Mouse (Mus musculus) liver, embryonic 13.5 days (tissue): ENCODE results near the gene Sele. TPM values are rescaled to one million over a fixed set of nuclear protein-coding genes. Genes with fewer than 3 reads are reported as not detected.

ENCODE experiments used
- ATAC-seq: fragments of 200-750 bp; cut with Nextera tagmentation; 2 replicates; pipeline ENCODE4 v1.8.0; 2017; ENCODE audit warnings: low read depth, mild to moderate bottlenecking, moderate number of reproducible peaks, moderate library complexity
- DNase-seq: peaks from one replicate; pipeline ENCODE4 v3.0.0; 2022
- H3K27ac ChIP-seq: fragments of 300-500 bp; sonication (generic); 2 replicates; pipeline ENCODE4 v1.5.1; 2015; ENCODE audit warnings: moderate library complexity, mild to moderate bottlenecking, inconsistent platforms
- H3K27me3 ChIP-seq: fragments of 300-500 bp; sonication (generic); 2 replicates; pipeline ENCODE4 v1.6.1; 2015; ENCODE audit warnings: mild to moderate bottlenecking, inconsistent platforms
- H3K36me3 ChIP-seq: fragments of 300-500 bp; sonication (generic); 2 replicates; pipeline ENCODE4 v1.6.1; 2015; ENCODE audit warnings: mild to moderate bottlenecking, inconsistent platforms
- H3K4me1 ChIP-seq: fragments of 300-500 bp; sonication (generic); replicated peaks from 2 replicates; pipeline ENCODE4 v1.6.1; 2015; ENCODE audit warnings: inconsistent platforms
- H3K4me2 ChIP-seq: fragments of 300-500 bp; sonication (generic); 2 replicates; pipeline ENCODE4 v1.6.1; 2015; ENCODE audit warnings: inconsistent platforms, mild to moderate bottlenecking, moderate library complexity
- H3K4me3 ChIP-seq: fragments of 300-500 bp; sonication (generic); replicated peaks from 2 replicates; pipeline ENCODE4 v1.5.1; 2015; ENCODE audit warnings: mild to moderate bottlenecking, inconsistent platforms
- H3K9ac ChIP-seq: fragments of 300-500 bp; sonication (generic); 2 replicates; pipeline ENCODE4 v1.6.1; 2015; ENCODE audit warnings: mild to moderate bottlenecking, inconsistent platforms
- H3K9me3 ChIP-seq: fragments of 300-500 bp; sonication (generic); replicated peaks from 2 replicates; pipeline ENCODE4 v1.6.1; 2016; ENCODE audit warnings: inconsistent platforms
- WGBS: fragments of 180-500 bp; shearing (Covaris S2); methylation state at CpG from one replicate; pipeline ENCODE4 v1.1.7; 2015; ENCODE audit not compliant: insufficient replicate concordance; 5-methylcytosine and 5-hydroxymethylcytosine counted together
- polyA plus RNA-seq: library from polyadenylated mRNA; unstranded; fragments of >200 nt; fragmentation: Nextera tagmentation; extraction: Ambion mirVana; gene quantifications from 2 replicates; pipeline ENCODE4 v1.2.1, GENCODE M21; 2015

Sele gene
- polyA plus RNA-seq, 1 experiment from 2014 or later, result not detected

- Histone ChIP-seq H3K27ac (no peak overlapping the region), H3K27me3 (no peaks in the 10 kb centered on the region), H3K36me3 (no peaks in the 10 kb centered on the region), H3K9ac (no peak overlapping the region), H3K4me1 (no peaks in the 10 kb centered on the region), H3K4me3 (no peak overlapping the region), H3K4me2 (no peak overlapping the region), H3K9me3 (no peaks in the 10 kb centered on the region)
- ATAC-seq (no peak), DNase-seq (no peak)
- WGBS, result 68% methylated on average over 10 of the region's 10 CpGs
Measured at GRCm38 (mm10) chr1:164040385-164041135, 7.5 kb upstream of the Sele start.

GRCm38 (mm10) chr1:164043549-164043948 lies 4.5 kb upstream of the Sele start:
- no peak for DNase-seq

GRCm38 (mm10) chr1:164053561-164053960 lies 5.5 kb downstream of the Sele start:
- 66% methylated on average over 9 of the region's 9 CpGs for WGBS
- Histone ChIP-seq H3K9me3 (no peaks in the 10 kb centered on the region), H3K4me1 (0 out of 2 replicates have a peak, but pooled peaks cover 3% of the 10 kb centered on the region), H3K36me3 (no peaks in the 10 kb centered on the region), H3K9ac (no peak overlapping the region), H3K4me3 (no peak overlapping the region), H3K4me2 (no peak overlapping the region), H3K27ac (no peak overlapping the region), H3K27me3 (no peaks in the 10 kb centered on the region)
- ATAC-seq (no peak), DNase-seq (no peak)

More at GRCm38 (mm10) chr1:164043549-164043948, 4.5 kb upstream of the Sele start:
- no peak overlapping the region for H3K27ac ChIP-seq
- H3K4me1 ChIP-seq, result no peaks in the 10 kb centered on the region
- WGBS, result 46% methylated on average over 3 of the region's 3 CpGs
- H3K9me3 ChIP-seq, result no peaks in the 10 kb centered on the region
- no peak overlapping the region for H3K4me2 ChIP-seq
- H3K27me3 ChIP-seq, result no peaks in the 10 kb centered on the region
- H3K9ac ChIP-seq, result no peak overlapping the region
- ATAC-seq, result peak; percentile 43; the same call in 1 of the 2 replicates
- no peak overlapping the region for H3K4me3 ChIP-seq
- H3K36me3 ChIP-seq, result no peaks in the 10 kb centered on the region

- Histone ChIP-seq H3K4me2 (no peak overlapping the region), H3K36me3 (no peaks in the 10 kb centered on the region), H3K4me3 (no peak overlapping the region), H3K4me1 (0 out of 2 replicates have a peak, but pooled peaks cover 3% of the 10 kb centered on the region), H3K27ac (no peak overlapping the region), H3K9me3 (no peaks in the 10 kb centered on the region), H3K9ac (no peak overlapping the region), H3K27me3 (no peaks in the 10 kb centered on the region)
- ATAC-seq, result no peak
- 28% methylated on average over 2 of the region's 2 CpGs for WGBS
- DNase-seq, result no peak
Measured at GRCm38 (mm10) chr1:164054800-164055199, 6.8 kb downstream of the Sele start.

- no peak overlapping the region for H3K9ac ChIP-seq
- H3K27ac ChIP-seq, result no peak overlapping the region
- H3K9me3 ChIP-seq, result no peaks in the 10 kb centered on the region
- ATAC-seq (no peak), DNase-seq (no peak)
- H3K36me3 ChIP-seq, result no peaks in the 10 kb centered on the region
- no peak overlapping the region for H3K4me3 ChIP-seq
- no peak overlapping the region for H3K4me2 ChIP-seq
- H3K27me3 ChIP-seq, result no peaks in the 10 kb centered on the region
- 0 out of 2 replicates have a peak, but pooled peaks cover 3% of the 10 kb centered on the region for H3K4me1 ChIP-seq
- WGBS, result 48% methylated on average over 4 of the region's 4 CpGs
Measured at GRCm38 (mm10) chr1:164060071-164060470, 12.0 kb downstream of the Sele start.

DNA sequence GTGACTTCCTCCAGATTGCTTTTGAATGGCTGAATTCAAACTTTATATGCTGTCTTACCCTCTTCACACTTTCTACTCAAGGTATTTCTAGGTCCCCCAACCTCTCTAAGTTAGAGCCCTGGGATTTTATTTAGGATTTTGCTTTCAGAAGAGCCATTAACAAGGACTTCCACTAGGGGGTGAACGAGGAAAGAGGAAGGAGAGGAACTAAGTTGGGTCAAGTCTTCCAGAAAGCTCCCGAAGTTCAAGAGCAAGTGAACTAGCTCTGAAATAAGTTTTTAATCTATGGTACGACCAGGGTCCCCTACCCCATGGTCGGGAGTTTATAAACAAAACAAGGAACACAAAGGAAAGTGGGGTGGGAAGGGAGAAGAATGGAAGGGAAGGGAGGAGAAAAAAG lies 13.2 kb downstream of the Sele start:
- no peaks in the 10 kb centered on the region for H3K9me3 ChIP-seq
- H3K27ac ChIP-seq, result no peak overlapping the region
- H3K27me3 ChIP-seq, result no peaks in the 10 kb centered on the region
- H3K36me3 ChIP-seq, result no peaks in the 10 kb centered on the region
- WGBS, result 11% methylated on average over 4 of the region's 4 CpGs
- DNase-seq, result no peak
- H3K4me3 ChIP-seq, result no peak overlapping the region
- H3K4me2 ChIP-seq, result no peak overlapping the region
- 0 out of 2 replicates have a peak, but pooled peaks cover 2% of the 10 kb centered on the region for H3K4me1 ChIP-seq
- no peak for ATAC-seq
- no peak overlapping the region for H3K9ac ChIP-seq

GRCm38 (mm10) chr1:164061925-164062324 lies 13.9 kb downstream of the Sele start, which contains the start of gene Sell:
Sell (plus strand) TSS chr1:164061982.
- no peak for DNase-seq

GRCm38 (mm10) chr1:164062856-164063255 lies 14.8 kb downstream of the Sele start:
- no peaks in the 10 kb centered on the region for H3K36me3 ChIP-seq
- no peak overlapping the region for H3K9ac ChIP-seq
- H3K27ac ChIP-seq, result no peak overlapping the region
- ATAC-seq (no peak), DNase-seq (no peak)
- H3K9me3 ChIP-seq, result no peaks in the 10 kb centered on the region
- no peak overlapping the region for H3K4me3 ChIP-seq
- H3K27me3 ChIP-seq, result no peaks in the 10 kb centered on the region
- 33% methylated on average over 2 of the region's 2 CpGs for WGBS
- no peak overlapping the region for H3K4me2 ChIP-seq
- H3K4me1 ChIP-seq, result no peaks in the 10 kb centered on the region

More at GRCm38 (mm10) chr1:164061925-164062324, 13.9 kb downstream of the Sele start, which contains the start of gene Sell:
- H3K27me3 ChIP-seq, result no peaks in the 10 kb centered on the region
- no peak within 1 kb of the TSS for H3K27ac ChIP-seq
- H3K4me2 ChIP-seq, result no peak within 1 kb of the TSS
- no peaks in the 10 kb centered on the region for H3K36me3 ChIP-seq
- ATAC-seq, result no peak
- WGBS, result 51% methylated on average over 4 of the region's 4 CpGs
- H3K4me3 ChIP-seq, result no peak within 1 kb of the TSS
- H3K9me3 ChIP-seq, result no peaks in the 10 kb centered on the region
- H3K4me1 ChIP-seq, result no peaks in the 10 kb centered on the region
- H3K9ac ChIP-seq, result no peak within 1 kb of the TSS

GRCm38 (mm10) chr1:164063745-164064144 lies 15.7 kb downstream of the Sele start:
- 33% methylated on average over 3 of the region's 3 CpGs for WGBS
- no peak for DNase-seq
- Histone ChIP-seq H3K4me3 (no peak overlapping the region), H3K9me3 (no peaks in the 10 kb centered on the region), H3K27ac (no peak overlapping the region), H3K4me2 (no peak overlapping the region), H3K27me3 (no peaks in the 10 kb centered on the region), H3K4me1 (no peaks in the 10 kb centered on the region), H3K9ac (no peak overlapping the region), H3K36me3 (no peaks in the 10 kb centered on the region)
- ATAC-seq, result no peak

DNA sequence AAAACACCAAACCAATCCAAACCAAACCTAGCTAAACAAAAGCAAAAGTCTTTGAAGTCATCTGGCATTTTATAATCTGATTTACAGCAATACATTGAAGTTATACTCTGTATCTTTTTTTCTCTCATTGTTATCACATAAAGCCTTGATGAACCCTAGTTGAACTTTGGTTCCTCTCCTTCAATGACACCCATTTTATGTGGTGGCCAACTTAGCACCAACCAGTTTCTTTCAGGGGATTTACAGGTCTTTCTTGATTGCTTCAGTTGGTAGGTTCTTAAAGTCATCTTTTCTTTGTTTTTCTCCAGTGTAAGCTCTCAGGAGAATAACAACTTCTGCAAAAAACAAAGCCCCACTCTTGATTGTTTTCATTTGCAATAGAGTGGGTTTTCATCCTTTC lies 21.2 kb downstream of the Sele start:
- 0 out of 2 replicates have a peak, but pooled peaks cover 2% of the 10 kb centered on the region for H3K4me1 ChIP-seq
- no peak overlapping the region for H3K4me3 ChIP-seq
- no peak overlapping the region for H3K27ac ChIP-seq
- H3K27me3 ChIP-seq, result no peaks in the 10 kb centered on the region
- H3K9me3 ChIP-seq, result no peaks in the 10 kb centered on the region
- no peaks in the 10 kb centered on the region for H3K36me3 ChIP-seq
- no peak overlapping the region for H3K9ac ChIP-seq
- no peak overlapping the region for H3K4me2 ChIP-seq
- DNase-seq (no peak), ATAC-seq (no peak)

GRCm38 (mm10) chr1:164070461-164070860 lies 22.4 kb downstream of the Sele start:
- H3K9me3 ChIP-seq, result no peaks in the 10 kb centered on the region
- no peak for ATAC-seq
- WGBS, result 57% methylated on average over 4 of the region's 4 CpGs
- H3K4me1 ChIP-seq, result 0 out of 2 replicates have a peak, but pooled peaks cover 2% of the 10 kb centered on the region
- no peak for DNase-seq
- no peak overlapping the region for H3K27ac ChIP-seq
- H3K4me3 ChIP-seq, result no peak overlapping the region
- no peak overlapping the region for H3K4me2 ChIP-seq
- no peak overlapping the region for H3K9ac ChIP-seq
- H3K36me3 ChIP-seq, result no peaks in the 10 kb centered on the region
- no peaks in the 10 kb centered on the region for H3K27me3 ChIP-seq

GRCm38 (mm10) chr1:164071111-164071510 lies 23.1 kb downstream of the Sele start:
- H3K27me3 ChIP-seq, result no peaks in the 10 kb centered on the region
- ATAC-seq (no peak), DNase-seq (no peak)
- H3K27ac ChIP-seq, result no peak overlapping the region
- 39% methylated on average over 7 of the region's 7 CpGs for WGBS
- H3K4me2 ChIP-seq, result no peak overlapping the region
- no peaks in the 10 kb centered on the region for H3K9me3 ChIP-seq
- 0 out of 2 replicates have a peak, but pooled peaks cover 2% of the 10 kb centered on the region for H3K4me1 ChIP-seq
- no peaks in the 10 kb centered on the region for H3K36me3 ChIP-seq
- no peak overlapping the region for H3K9ac ChIP-seq
- H3K4me3 ChIP-seq, result no peak overlapping the region
